Mouse (Mus musculus): ENCODE measurements at regions not wholly inside any gene's neighbourhood (a gene's known extent, or its start where the extent isn't known, plus 50 kb on each side); places are given as distances from the start of the nearest gene placed in this dataset.

- Histone ChIP-seq H3K36me3 (ENCODE audit: control insufficient read depth, insufficient read depth, low read length) (no peaks in the 10 kb centered on the region), H3K9ac (replicated peaks; ENCODE audit: low read depth, low read length) (no peak overlapping the region), H3K27ac (ENCODE audit: low read length) (no peak overlapping the region), H3K9me3 (ENCODE audit: control insufficient read depth, low read depth, low read length) (no peaks in the 10 kb centered on the region), H3K4me2 (replicated peaks; ENCODE audit: low read depth, low read length) (no peak overlapping the region), H3K4me3 (ENCODE audit: low read depth, low read length) (no peak overlapping the region), H3K27me3 (ENCODE audit: control insufficient read depth, insufficient read depth, low read length) (no peaks in the 10 kb centered on the region), H3K4me1 (ENCODE audit: control insufficient read depth, insufficient read depth, low read length) (no peaks in the 10 kb centered on the region)
- ATAC-seq (ENCODE audit: insufficient number of reproducible peaks, insufficient read depth, low FRiP score, low read depth) = no peak
- 92% methylated on average over 2 of the region's 2 CpGs for WGBS
Observed at GRCm38 (mm10) chr7:115251591-115252369, 508.3 kb downstream of the Insc start.

GRCm38 (mm10) chr7:115252370-115252750 lies 508.9 kb downstream of the Insc start:
- 45% methylated on average over 2 of the region's 2 CpGs for WGBS
- Histone ChIP-seq H3K9me3 (ENCODE audit: control insufficient read depth, low read depth, low read length) (no peaks in the 10 kb centered on the region), H3K36me3 (ENCODE audit: control insufficient read depth, insufficient read depth, low read length) (no peaks in the 10 kb centered on the region), H3K4me2 (replicated peaks; ENCODE audit: low read depth, low read length) (no peak overlapping the region), H3K27me3 (ENCODE audit: control insufficient read depth, insufficient read depth, low read length) (no peaks in the 10 kb centered on the region), H3K4me1 (ENCODE audit: control insufficient read depth, insufficient read depth, low read length) (no peaks in the 10 kb centered on the region), H3K9ac (replicated peaks; ENCODE audit: low read depth, low read length) (no peak overlapping the region), H3K27ac (ENCODE audit: low read length) (no peak overlapping the region), H3K4me3 (ENCODE audit: low read depth, low read length) (no peak overlapping the region)
- no peak for ATAC-seq (ENCODE audit: insufficient number of reproducible peaks, insufficient read depth, low FRiP score, low read depth)

GRCm38 (mm10) chr7:115258626-115259025 lies 515.1 kb downstream of the Insc start:
- Histone ChIP-seq H3K4me1 (ENCODE audit: control insufficient read depth, insufficient read depth, low read length) (no peaks in the 10 kb centered on the region), H3K4me3 (ENCODE audit: low read depth, low read length) (no peak overlapping the region), H3K9ac (replicated peaks; ENCODE audit: low read depth, low read length) (no peak overlapping the region), H3K27me3 (ENCODE audit: control insufficient read depth, insufficient read depth, low read length) (no peaks in the 10 kb centered on the region), H3K9me3 (ENCODE audit: control insufficient read depth, low read depth, low read length) (no peaks in the 10 kb centered on the region), H3K36me3 (ENCODE audit: control insufficient read depth, insufficient read depth, low read length) (no peaks in the 10 kb centered on the region), H3K4me2 (replicated peaks; ENCODE audit: low read depth, low read length) (no peak overlapping the region), H3K27ac (ENCODE audit: low read length) (no peak overlapping the region)
- 52% methylated on average over 3 of the region's 3 CpGs for WGBS
- no peak for ATAC-seq (ENCODE audit: insufficient number of reproducible peaks, insufficient read depth, low FRiP score, low read depth)

GRCm38 (mm10) chr7:115263082-115263481 lies 519.6 kb downstream of the Insc start:
- Histone ChIP-seq H3K4me3 (ENCODE audit: low read depth, low read length) (no peak overlapping the region), H3K4me2 (replicated peaks; ENCODE audit: low read depth, low read length) (no peak overlapping the region), H3K36me3 (ENCODE audit: control insufficient read depth, insufficient read depth, low read length) (no peaks in the 10 kb centered on the region), H3K9ac (replicated peaks; ENCODE audit: low read depth, low read length) (no peak overlapping the region), H3K27ac (ENCODE audit: low read length) (no peak overlapping the region), H3K9me3 (ENCODE audit: control insufficient read depth, low read depth, low read length) (no peaks in the 10 kb centered on the region), H3K4me1 (ENCODE audit: control insufficient read depth, insufficient read depth, low read length) (no peaks in the 10 kb centered on the region), H3K27me3 (ENCODE audit: control insufficient read depth, insufficient read depth, low read length) (no peaks in the 10 kb centered on the region)
- WGBS = 84% methylated on average over 2 of the region's 2 CpGs
- ATAC-seq (ENCODE audit: insufficient number of reproducible peaks, insufficient read depth, low FRiP score, low read depth) = no peak

- Histone ChIP-seq H3K27ac (ENCODE audit: low read length) (no peak overlapping the region), H3K4me1 (ENCODE audit: control insufficient read depth, insufficient read depth, low read length) (peaks cover 2% of the 10 kb centered on the region; the same call in 1 of the 2 replicates), H3K9me3 (ENCODE audit: control insufficient read depth, low read depth, low read length) (no peaks in the 10 kb centered on the region), H3K27me3 (ENCODE audit: control insufficient read depth, insufficient read depth, low read length) (no peaks in the 10 kb centered on the region), H3K9ac (replicated peaks; ENCODE audit: low read depth, low read length) (no peak overlapping the region), H3K4me3 (ENCODE audit: low read depth, low read length) (no peak overlapping the region), H3K36me3 (ENCODE audit: control insufficient read depth, insufficient read depth, low read length) (no peaks in the 10 kb centered on the region), H3K4me2 (replicated peaks; ENCODE audit: low read depth, low read length) (no peak overlapping the region)
- 90% methylated on average over 4 of the region's 4 CpGs for WGBS
- ATAC-seq (ENCODE audit: insufficient number of reproducible peaks, insufficient read depth, low FRiP score, low read depth) = no peak
Observed at GRCm38 (mm10) chr7:115266141-115266540, 522.6 kb downstream of the Insc start.

- Histone ChIP-seq H3K36me3 (ENCODE audit: control insufficient read depth, insufficient read depth, low read length) (no peaks in the 10 kb centered on the region), H3K4me2 (replicated peaks; ENCODE audit: low read depth, low read length) (no peak overlapping the region), H3K27me3 (ENCODE audit: control insufficient read depth, insufficient read depth, low read length) (no peaks in the 10 kb centered on the region), H3K9me3 (ENCODE audit: control insufficient read depth, low read depth, low read length) (no peaks in the 10 kb centered on the region), H3K9ac (replicated peaks; ENCODE audit: low read depth, low read length) (no peak overlapping the region), H3K27ac (ENCODE audit: low read length) (no peak overlapping the region), H3K4me1 (ENCODE audit: control insufficient read depth, insufficient read depth, low read length) (peaks cover 7% of the 10 kb centered on the region; the same call in 1 of the 2 replicates), H3K4me3 (ENCODE audit: low read depth, low read length) (no peak overlapping the region)
- no peak for ATAC-seq (ENCODE audit: insufficient number of reproducible peaks, insufficient read depth, low FRiP score, low read depth)
- WGBS = 23% methylated on average over 2 of the region's 2 CpGs
Observed at GRCm38 (mm10) chr7:115270803-115271202, 527.3 kb downstream of the Insc start.

GRCm38 (mm10) chr7:115274836-115275235 lies 531.3 kb downstream of the Insc start:
- no peak for ATAC-seq (ENCODE audit: insufficient number of reproducible peaks, insufficient read depth, low FRiP score, low read depth)
- no peaks in the 10 kb centered on the region for H3K9me3 ChIP-seq (ENCODE audit: control insufficient read depth, low read depth, low read length)
- no peak overlapping the region for H3K9ac ChIP-seq (replicated peaks; ENCODE audit: low read depth, low read length)
- peaks cover 7% of the 10 kb centered on the region; the same call in 1 of the 2 replicates for H3K4me1 ChIP-seq (ENCODE audit: control insufficient read depth, insufficient read depth, low read length)
- no peak overlapping the region for H3K4me3 ChIP-seq (ENCODE audit: low read depth, low read length)
- WGBS = 42% methylated on average over 3 of the region's 3 CpGs
- no peaks in the 10 kb centered on the region for H3K27me3 ChIP-seq (ENCODE audit: control insufficient read depth, insufficient read depth, low read length)
- no peak overlapping the region for H3K27ac ChIP-seq (ENCODE audit: low read length)
- no peak overlapping the region for H3K4me2 ChIP-seq (replicated peaks; ENCODE audit: low read depth, low read length)
- H3K36me3 ChIP-seq (ENCODE audit: control insufficient read depth, insufficient read depth, low read length) = no peaks in the 10 kb centered on the region

- H3K9ac ChIP-seq (replicated peaks; ENCODE audit: low read depth, low read length) = no peak overlapping the region
- H3K27me3 ChIP-seq (ENCODE audit: control insufficient read depth, insufficient read depth, low read length) = no peaks in the 10 kb centered on the region
- no peaks in the 10 kb centered on the region for H3K4me1 ChIP-seq (ENCODE audit: control insufficient read depth, insufficient read depth, low read length)
- ATAC-seq (ENCODE audit: insufficient number of reproducible peaks, insufficient read depth, low FRiP score, low read depth) = no peak
- H3K36me3 ChIP-seq (ENCODE audit: control insufficient read depth, insufficient read depth, low read length) = no peaks in the 10 kb centered on the region
- 53% methylated on average over 7 of the region's 7 CpGs for WGBS
- H3K27ac ChIP-seq (ENCODE audit: low read length) = no peak overlapping the region
- H3K4me3 ChIP-seq (ENCODE audit: low read depth, low read length) = no peak overlapping the region
- H3K4me2 ChIP-seq (replicated peaks; ENCODE audit: low read depth, low read length) = no peak overlapping the region
- no peaks in the 10 kb centered on the region for H3K9me3 ChIP-seq (ENCODE audit: control insufficient read depth, low read depth, low read length)
Observed at GRCm38 (mm10) chr7:115290801-115291417, 547.4 kb downstream of the Insc start.

Data from stomach, embryonic 14.5 days (tissue).